Mouse (Mus musculus) ZHBTc4 (cell line): ENCODE measurements at regions not wholly inside any gene's neighbourhood (a gene's known extent, or its start where the extent isn't known, plus 50 kb on each side); places are given as distances from the start of the nearest gene placed in this dataset.
A peak's percentile ranks its signal among the peaks of the same experiment; 100 is the strongest.

ENCODE experiments used
- DNase-seq: peaks from one replicate; pipeline ENCODE4 v3.0.0-alpha.2; 2011; ENCODE audit warnings: low read depth, low spot score

DNA sequence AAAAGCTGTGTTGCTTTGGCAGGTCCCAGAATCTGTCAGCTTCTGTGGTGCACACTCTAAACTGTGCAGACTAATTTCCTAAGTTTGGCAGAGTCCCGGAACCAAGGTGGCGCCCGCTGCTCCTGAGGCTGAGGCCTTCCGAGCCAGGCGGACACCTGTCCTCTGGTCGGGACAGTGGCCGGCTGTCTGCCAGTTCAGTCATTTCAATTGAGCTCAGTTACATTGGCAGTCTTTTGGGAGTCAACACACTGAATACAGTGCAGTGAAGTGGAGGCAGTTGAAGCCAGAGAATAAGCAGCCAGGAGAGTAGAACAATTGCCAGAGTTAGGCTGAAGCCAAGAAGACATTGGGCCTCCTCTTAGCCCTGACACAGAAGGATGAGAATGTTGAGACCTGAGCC is 164.2 kb downstream of the Cdh19 start:
- no peak for DNase-seq

DNA sequence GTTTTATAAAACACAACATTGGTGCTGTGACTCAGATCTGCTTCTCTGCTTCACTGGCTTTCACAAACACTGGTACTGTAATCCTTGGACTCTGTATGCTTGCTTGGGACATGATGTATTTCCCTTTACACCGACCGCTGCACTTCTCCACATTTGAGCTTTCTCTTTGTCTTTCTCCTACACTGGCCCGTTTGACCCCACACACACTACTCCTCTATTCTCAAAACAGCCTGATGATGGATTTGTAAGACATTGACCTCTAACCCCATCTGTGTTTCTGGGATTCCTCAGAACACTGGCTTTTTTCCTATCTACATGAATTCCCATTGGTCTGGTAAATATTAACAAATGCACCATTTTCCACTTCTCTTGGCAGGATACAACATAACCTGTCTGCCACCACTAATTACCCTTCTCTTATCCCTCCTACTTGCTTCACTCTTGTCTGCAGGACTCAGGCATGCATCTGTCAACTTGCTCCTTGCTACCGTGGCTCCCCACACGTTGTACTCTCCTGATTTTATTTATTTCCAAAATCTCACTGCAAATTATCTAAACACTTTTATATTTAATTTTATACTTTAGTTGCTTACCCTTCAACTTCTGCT is 178.1 kb downstream of the Cdh19 start:
- DNase-seq, result no peak

GRCm38 (mm10) chr1:110790586-110790985 is 186.8 kb downstream of the Cdh19 start:
- DNase-seq, result peak; percentile 64

DNA sequence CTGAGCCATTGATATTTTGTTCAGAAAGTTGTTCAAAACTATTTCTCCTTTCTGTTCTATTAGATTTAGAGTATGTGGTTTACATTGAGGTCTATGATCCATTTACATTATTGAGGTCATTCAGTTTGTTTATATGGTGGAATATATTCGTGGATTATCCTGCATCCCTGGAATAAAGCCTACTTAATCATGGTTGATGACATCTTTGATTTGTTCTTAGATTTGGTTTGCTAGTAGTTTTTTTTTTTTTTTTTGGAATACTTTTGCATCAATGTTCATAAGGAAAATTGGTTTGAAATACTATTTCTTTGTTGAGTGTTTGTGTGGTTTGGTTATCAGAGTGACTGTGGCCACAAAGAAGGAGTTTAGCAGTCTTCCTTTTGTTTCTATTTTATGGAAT is 202.0 kb downstream of the Cdh19 start:
- no peak for DNase-seq

- peak; percentile 81 for DNase-seq
These were observed 202.5 kb downstream of the Cdh19 start for GRCm38 (mm10) chr1:110774848-110775247.

DNA sequence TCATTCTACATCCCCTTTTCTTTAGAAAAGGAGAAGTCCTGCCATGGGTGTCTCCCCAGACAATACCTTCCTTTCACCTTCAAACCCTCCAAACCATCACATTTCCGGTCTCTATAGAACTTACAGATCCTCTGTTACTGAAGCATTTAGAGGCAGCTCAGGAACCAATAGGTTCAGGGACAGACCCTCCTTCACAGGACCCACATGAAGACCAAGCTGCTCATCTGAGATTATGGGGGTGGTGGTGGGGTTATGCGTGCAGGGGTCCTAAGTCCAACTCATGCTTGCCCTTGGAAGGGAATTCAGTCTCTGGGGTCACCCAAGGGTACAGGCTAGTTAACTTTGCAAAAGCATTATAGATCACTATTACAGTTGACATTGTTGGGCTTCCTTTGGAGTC is 203.3 kb downstream of the Cdh19 start:
- DNase-seq, result peak; percentile 45

- no peak for DNase-seq
These were observed 252.5 kb downstream of the Cdh19 start for GRCm38 (mm10) chr1:110724900-110725299.
